Mouse (Mus musculus) liver, adult 2 months (tissue): ENCODE measurements at regions not wholly inside any gene's neighbourhood (a gene's known extent, or its start where the extent isn't known, plus 50 kb on each side); places are given as distances from the start of the nearest gene placed in this dataset.

ENCODE experiments used
- DNase-seq: peaks from one replicate; pipeline ENCODE4 v3.0.0-alpha.2; 2011; ENCODE audit warnings: low read depth, low spot score; ENCODE audit errors: extremely low read depth
- H3K27ac ChIP-seq: fragments of 200-500 bp; replicated peaks from 2 replicates; pipeline ENCODE4 v1.5.1; 2012; ENCODE audit warnings: low read depth, mild to moderate bottlenecking, control low read depth, inconsistent platforms, low read length; ENCODE audit not compliant: insufficient read depth
- H3K27me3 ChIP-seq: fragments of 200-500 bp; 2 replicates; pipeline ENCODE4 v1.6.1; 2012; ENCODE audit warnings: mild to moderate bottlenecking, moderate library complexity, low read length, inconsistent platforms; ENCODE audit not compliant: control insufficient read depth, insufficient read depth
- H3K36me3 ChIP-seq: fragments of 200-500 bp; 2 replicates; pipeline ENCODE4 v1.6.1; 2012; ENCODE audit warnings: low read length, inconsistent platforms; ENCODE audit not compliant: control insufficient read depth, insufficient read depth
- H3K4me1 ChIP-seq: fragments of 200-500 bp; 2 replicates; pipeline ENCODE4 v1.6.1; 2011; ENCODE audit warnings: low read length; ENCODE audit not compliant: control insufficient read depth, insufficient read depth
- H3K4me3 ChIP-seq: fragments of 200-500 bp; 2 replicates; pipeline ENCODE4 v1.5.1; 2011; ENCODE audit warnings: low read depth, mild to moderate bottlenecking, control low read depth, low read length, moderate library complexity; ENCODE audit not compliant: insufficient read depth
- H3K79me2 ChIP-seq: fragments of 200-500 bp; 2 replicates; pipeline ENCODE4 v1.6.1; 2012; ENCODE audit warnings: inconsistent platforms, mild to moderate bottlenecking, low read length, moderate library complexity; ENCODE audit not compliant: control insufficient read depth, insufficient read depth
- H3K9ac ChIP-seq: fragments of 200-500 bp; 2 replicates; pipeline ENCODE4 v1.6.1; 2012; ENCODE audit warnings: low read depth, mild to moderate bottlenecking, control low read depth, inconsistent platforms, low read length
- CTCF ChIP-seq: fragments of 200-500 bp; IDR thresholded peaks from 2 replicates; pipeline ENCODE4 v1.5.1; 2011; ENCODE audit warnings: low read depth, low read length, control low read depth
- POLR2A ChIP-seq: fragments of 200-500 bp; IDR thresholded peaks from 2 replicates; pipeline ENCODE4 v1.6.1; 2011; ENCODE audit warnings: low read length, control low read depth; ENCODE audit not compliant: insufficient read depth; ENCODE audit errors: extremely low read depth
- WGBS: fragments of 180-500 bp; shearing (Covaris S2); methylation state at CpG from one replicate; pipeline ENCODE4 v1.1.7; 2018; 5-methylcytosine and 5-hydroxymethylcytosine counted together

DNA sequence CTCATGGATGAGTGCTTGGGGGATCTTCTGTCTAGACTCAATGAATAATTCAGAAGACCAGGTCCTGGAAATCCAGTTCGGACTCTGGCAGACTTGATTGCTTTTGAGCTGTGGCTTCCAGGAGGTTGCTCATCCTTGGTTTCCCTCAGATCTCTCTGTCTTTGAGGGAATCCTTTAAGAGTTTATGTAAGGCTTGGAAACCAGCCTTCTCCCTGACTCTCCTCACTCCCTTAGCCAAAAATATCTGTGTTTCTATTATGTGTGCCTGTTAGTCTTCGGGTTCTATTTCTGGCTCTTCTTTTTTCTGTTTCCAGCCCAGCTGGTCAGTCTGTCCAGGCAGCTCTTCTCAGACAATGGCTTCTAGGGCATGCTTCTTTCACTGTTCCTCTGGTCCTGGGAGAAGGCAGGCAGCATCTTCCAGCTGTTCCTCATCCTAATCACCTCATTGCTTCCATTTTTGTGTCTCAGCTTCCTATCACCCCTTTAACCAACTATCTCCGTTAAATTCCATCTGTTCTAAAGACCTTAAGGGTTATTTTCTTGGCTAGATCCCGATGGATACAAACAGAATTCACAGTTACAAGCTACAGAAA is 139.3 kb upstream of the Vldlr start:
- H3K4me3 ChIP-seq, result no peak overlapping the region
- H3K4me1 ChIP-seq, result no peaks in the 10 kb centered on the region
- H3K36me3 ChIP-seq, result no peaks in the 10 kb centered on the region
- no peak for TF ChIP-seq CTCF
- TF ChIP-seq POLR2A, result no peak
- DNase-seq, result no peak
- H3K27ac ChIP-seq, result no peak overlapping the region
- H3K27me3 ChIP-seq, result no peaks in the 10 kb centered on the region
- H3K9ac ChIP-seq, result no peak overlapping the region
- 57% methylated on average over 4 of the region's 4 CpGs for WGBS
- no peaks in the 10 kb centered on the region for H3K79me2 ChIP-seq

- H3K79me2 ChIP-seq, result no peaks in the 10 kb centered on the region
- no peak overlapping the region for H3K9ac ChIP-seq
- DNase-seq, result no peak
- no peaks in the 10 kb centered on the region; the same call in 1 of the 2 replicates for H3K27me3 ChIP-seq
- WGBS, result 77% methylated on average over 2 of the region's 2 CpGs
- no peaks in the 10 kb centered on the region for H3K4me1 ChIP-seq
- no peak overlapping the region for H3K4me3 ChIP-seq
- H3K27ac ChIP-seq, result no peak overlapping the region
- TF ChIP-seq POLR2A (no peak), CTCF (no peak)
- H3K36me3 ChIP-seq, result no peaks in the 10 kb centered on the region
Measured at GRCm38 (mm10) chr19:27087344-27087743, 128.9 kb upstream of the Vldlr start.

DNA sequence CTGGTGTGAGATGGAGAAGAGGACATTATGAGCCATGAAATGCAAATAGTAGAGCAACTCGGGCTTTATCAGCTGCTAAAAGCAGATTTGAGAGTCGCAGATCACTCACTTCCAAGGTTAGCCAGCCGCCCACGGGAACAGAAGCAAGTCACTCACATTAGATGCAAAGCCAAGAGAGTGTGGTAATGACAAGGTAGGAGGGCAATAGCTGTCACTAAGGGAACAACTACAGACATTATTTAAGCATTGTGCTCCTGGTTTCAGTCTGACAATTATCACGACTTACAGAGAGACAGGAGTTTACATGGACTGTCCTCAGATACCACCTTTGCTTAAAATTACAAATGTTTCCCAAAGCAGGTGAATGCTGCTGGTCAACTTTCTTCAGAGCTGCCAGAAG is 128.5 kb upstream of the Vldlr start:
- Histone ChIP-seq H3K79me2 (no peaks in the 10 kb centered on the region), H3K36me3 (no peaks in the 10 kb centered on the region), H3K27ac (no peak overlapping the region), H3K27me3 (no peaks in the 10 kb centered on the region; the same call in 1 of the 2 replicates), H3K4me1 (no peaks in the 10 kb centered on the region), H3K4me3 (no peak overlapping the region), H3K9ac (no peak overlapping the region)
- TF ChIP-seq CTCF (no peak), POLR2A (no peak)
- no peak for DNase-seq
- 70% methylated on average over 5 of the region's 5 CpGs for WGBS

GRCm38 (mm10) chr19:27089099-27089498 is 127.2 kb upstream of the Vldlr start:
- no peak for DNase-seq
- WGBS, result 90% methylated on average over 1 of the region's 1 CpGs
- no peaks in the 10 kb centered on the region for H3K79me2 ChIP-seq
- no peaks in the 10 kb centered on the region; the same call in 1 of the 2 replicates for H3K27me3 ChIP-seq
- no peaks in the 10 kb centered on the region for H3K4me1 ChIP-seq
- H3K4me3 ChIP-seq, result no peak overlapping the region
- H3K36me3 ChIP-seq, result no peaks in the 10 kb centered on the region
- TF ChIP-seq POLR2A (no peak), CTCF (no peak)
- no peak overlapping the region for H3K27ac ChIP-seq
- no peak overlapping the region for H3K9ac ChIP-seq

DNA sequence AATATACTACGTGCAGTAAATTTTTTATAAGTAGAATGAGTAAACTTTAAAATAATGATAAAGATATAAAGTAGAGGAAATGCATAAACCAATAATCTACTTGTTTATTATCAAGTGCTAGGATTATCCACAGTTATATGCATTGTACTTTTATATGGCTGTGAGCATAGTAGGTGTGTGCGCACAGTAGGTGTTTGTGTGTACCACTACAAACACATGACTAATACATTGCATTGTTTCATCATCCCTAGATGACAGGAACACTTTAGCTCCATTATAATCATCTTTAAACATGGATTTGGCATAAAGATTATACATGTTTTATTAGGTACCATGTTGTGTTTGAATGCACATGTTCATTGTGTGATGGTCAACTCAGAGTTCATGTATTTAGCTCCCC is 124.7 kb upstream of the Vldlr start:
- H3K4me1 ChIP-seq, result no peaks in the 10 kb centered on the region
- TF ChIP-seq CTCF (no peak), POLR2A (no peak)
- WGBS, result 96% methylated on average over 2 of the region's 2 CpGs

DNA sequence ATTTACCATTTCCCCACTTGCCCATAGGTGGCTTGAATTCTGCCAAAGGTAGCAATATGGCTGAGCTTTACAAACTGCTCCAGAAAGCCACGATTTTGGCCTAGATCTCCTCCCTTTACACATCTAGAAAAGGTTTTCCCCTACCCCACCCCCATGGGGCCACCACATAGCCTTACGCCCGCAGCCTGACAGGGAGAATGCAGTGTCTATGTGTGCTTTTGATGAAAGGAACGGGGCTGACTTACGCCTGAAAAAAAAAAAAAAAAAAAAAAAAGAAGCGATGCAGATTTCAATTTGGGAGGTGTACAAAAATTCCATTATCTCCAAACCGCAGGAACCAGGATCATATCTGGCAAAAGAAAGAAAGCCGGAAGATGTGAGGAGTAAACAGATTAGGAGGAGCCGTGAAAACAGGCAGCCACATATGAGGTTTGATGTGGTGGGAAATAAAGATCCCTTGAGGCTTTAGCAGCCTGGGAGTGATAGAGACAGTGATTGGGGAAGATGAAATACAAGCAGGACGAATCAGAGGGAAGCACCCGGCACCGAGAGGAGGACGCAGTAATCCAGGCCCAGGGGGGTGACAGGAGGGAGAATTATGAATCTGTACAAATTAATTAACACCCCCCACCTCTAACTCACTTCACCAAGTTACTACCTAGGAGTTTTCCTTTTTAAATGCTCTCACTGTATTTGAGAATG is 121.4 kb upstream of the Vldlr start:
- WGBS, result 80% methylated on average over 13 of the region's 13 CpGs
- Histone ChIP-seq H3K79me2 (no peaks in the 10 kb centered on the region), H3K4me3 (no peak overlapping the region), H3K9ac (no peak overlapping the region), H3K4me1 (no peaks in the 10 kb centered on the region), H3K27me3 (no peaks in the 10 kb centered on the region), H3K36me3 (no peaks in the 10 kb centered on the region), H3K27ac (no peak overlapping the region)
- no peak for DNase-seq
- no peak for TF ChIP-seq CTCF
- TF ChIP-seq POLR2A, result no peak

More for the DNA sequence above, 124.7 kb upstream of the Vldlr start:
- Histone ChIP-seq H3K36me3 (no peaks in the 10 kb centered on the region), H3K4me3 (no peak overlapping the region), H3K79me2 (no peaks in the 10 kb centered on the region), H3K9ac (no peak overlapping the region), H3K27ac (no peak overlapping the region), H3K27me3 (no peaks in the 10 kb centered on the region)
- DNase-seq, result no peak
